Mouse (Mus musculus): Measurements from ENCODE around the gene Cmip. TPM values are rescaled to one million over a fixed set of nuclear protein-coding genes. Genes with fewer than 3 reads are reported as not detected.

Gene Cmip
- polyA plus RNA-seq, 1 experiment, result 17.3 TPM

DNA sequence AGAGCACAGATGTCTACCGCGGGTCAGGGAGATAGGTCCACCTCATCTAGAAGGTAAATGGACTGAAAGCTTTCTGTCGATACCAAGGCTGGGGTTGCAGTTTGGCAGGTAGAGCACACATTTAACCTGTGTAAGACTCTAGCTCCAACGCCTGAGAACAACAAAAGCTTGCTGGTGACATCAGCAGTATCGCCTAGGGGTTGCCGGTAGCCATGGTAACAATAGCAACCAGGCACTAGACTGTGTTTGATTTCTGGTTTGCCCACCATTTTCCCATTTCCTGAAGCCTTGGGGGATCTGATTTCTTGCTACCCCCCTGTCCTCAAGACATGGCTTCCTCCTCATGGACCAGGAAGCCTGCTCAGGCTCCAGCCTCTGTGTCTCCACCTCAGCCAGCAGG lies 197.1 kb downstream of the Cmip start:
- Histone ChIP-seq H3K79me2 (ENCODE audit: control insufficient read depth, insufficient read depth) (no peaks in the 10 kb centered on the region), H3ac (ENCODE audit: control insufficient read depth, insufficient read length, low read depth) (no peak overlapping the region), H3K4me3 (ENCODE audit: insufficient read depth, poor library complexity, severe bottlenecking) (no peak overlapping the region), H3K36me3 (ENCODE audit: control insufficient read depth, insufficient read depth) (peaks cover 29% of the 10 kb centered on the region), H3K27me3 (ENCODE audit: control insufficient read depth, insufficient read depth, insufficient read length) (no peaks in the 10 kb centered on the region), H3K79me3 (ENCODE audit: low read depth) (no peaks in the 10 kb centered on the region)
- no peak for TF ChIP-seq FOSL1 (IDR thresholded peaks at IDR 0.05; ENCODE audit: insufficient read depth, low read length, poor library complexity, severe bottlenecking)
- no peak for TF ChIP-seq CTCF (IDR thresholded peaks at IDR 0.05; ENCODE audit: control insufficient read depth, insufficient read depth, insufficient read length)
- TF ChIP-seq MAX (IDR thresholded peaks at IDR 0.05), result no peak
- no peak for TF ChIP-seq USF1 (IDR thresholded peaks at IDR 0.05; ENCODE audit: low read depth)
- TF ChIP-seq MYOD1 (IDR thresholded peaks at IDR 0.05; ENCODE audit: control insufficient read depth, insufficient read length, low read depth), result no peak
- TF ChIP-seq CEBPB (IDR thresholded peaks at IDR 0.05; ENCODE audit: low read depth), result no peak
- no peak for TF ChIP-seq MYOG (IDR thresholded peaks at IDR 0.05; ENCODE audit: control insufficient read depth, extremely low read depth, insufficient read length)

DNA sequence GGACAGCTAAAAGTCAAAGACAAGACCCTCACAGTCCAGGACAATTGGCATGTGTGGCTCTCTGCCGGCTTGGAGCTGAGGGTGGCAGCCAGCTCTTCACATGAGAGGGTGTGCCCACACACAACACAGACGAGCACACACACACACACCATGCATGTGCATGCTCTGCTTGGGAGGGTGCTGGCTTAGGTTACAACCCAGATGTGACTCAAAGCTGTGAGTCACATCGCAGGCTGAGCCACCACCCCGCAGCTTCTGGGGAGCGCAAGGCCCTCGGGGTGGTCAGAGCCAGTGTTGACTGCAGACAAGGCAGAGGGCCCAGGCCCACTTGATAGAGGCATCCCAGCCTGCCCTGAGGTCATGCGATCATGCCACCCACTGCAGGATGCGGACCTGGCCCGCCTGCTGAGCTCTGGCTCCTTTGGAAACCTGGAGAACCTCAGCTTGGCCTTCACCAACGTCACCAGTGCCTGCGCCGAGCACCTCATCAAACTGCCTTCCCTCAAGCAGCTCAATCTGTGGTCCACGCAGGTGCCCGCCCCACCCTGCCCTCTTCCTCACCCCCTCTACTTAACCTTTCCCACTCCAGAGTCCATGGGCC lies 197.8 kb downstream of the Cmip start:
- no peak overlapping the region for H3ac ChIP-seq (ENCODE audit: control insufficient read depth, insufficient read length, low read depth)
- no peaks in the 10 kb centered on the region for H3K79me3 ChIP-seq (ENCODE audit: low read depth)
- peaks cover 26% of the 10 kb centered on the region for H3K36me3 ChIP-seq (ENCODE audit: control insufficient read depth, insufficient read depth)
- no peaks in the 10 kb centered on the region for H3K79me2 ChIP-seq (ENCODE audit: control insufficient read depth, insufficient read depth)
- no peak overlapping the region for H3K4me3 ChIP-seq (ENCODE audit: insufficient read depth, poor library complexity, severe bottlenecking)
- peak; percentile 69 for TF ChIP-seq FOSL1 (IDR thresholded peaks at IDR 0.05; ENCODE audit: insufficient read depth, low read length, poor library complexity, severe bottlenecking)
- no peak for TF ChIP-seq CEBPB (IDR thresholded peaks at IDR 0.05; ENCODE audit: low read depth)
- no peak for TF ChIP-seq CTCF (IDR thresholded peaks at IDR 0.05; ENCODE audit: control insufficient read depth, insufficient read depth, insufficient read length)
- TF ChIP-seq MYOD1 (IDR thresholded peaks at IDR 0.05; ENCODE audit: control insufficient read depth, insufficient read length, low read depth), result peak; percentile 14
- no peak for TF ChIP-seq MYOG (IDR thresholded peaks at IDR 0.05; ENCODE audit: control insufficient read depth, extremely low read depth, insufficient read length)
- peak; percentile 78 for TF ChIP-seq MAX (IDR thresholded peaks at IDR 0.05)
- no peak for TF ChIP-seq USF1 (IDR thresholded peaks at IDR 0.05; ENCODE audit: low read depth)
- no peaks in the 10 kb centered on the region for H3K27me3 ChIP-seq (ENCODE audit: control insufficient read depth, insufficient read depth, insufficient read length)

DNA sequence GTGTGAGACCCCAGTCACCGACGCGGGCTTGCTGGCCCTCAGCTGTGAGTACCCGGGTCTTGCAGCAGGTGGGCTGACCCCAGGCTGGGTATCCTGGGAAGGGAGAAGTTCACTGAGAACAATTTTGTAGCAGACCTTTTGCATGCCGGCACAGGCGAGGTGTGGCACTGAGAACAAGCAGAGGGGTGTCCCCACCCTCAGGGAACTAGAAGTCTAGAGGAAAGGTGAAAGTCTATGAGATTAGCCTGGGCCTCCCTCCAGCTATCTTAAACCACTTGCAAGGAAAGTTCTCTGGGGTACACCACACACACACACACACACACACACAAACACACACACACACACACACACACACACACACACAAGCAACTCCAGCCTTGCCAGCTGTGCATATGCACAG lies 198.8 kb downstream of the Cmip start:
- Histone ChIP-seq H3K79me3 (ENCODE audit: low read depth) (no peaks in the 10 kb centered on the region), H3K79me2 (ENCODE audit: control insufficient read depth, insufficient read depth) (no peaks in the 10 kb centered on the region), H3K36me3 (ENCODE audit: control insufficient read depth, insufficient read depth) (peaks cover 20% of the 10 kb centered on the region), H3K4me3 (ENCODE audit: insufficient read depth, poor library complexity, severe bottlenecking) (no peak overlapping the region), H3K27me3 (ENCODE audit: control insufficient read depth, insufficient read depth, insufficient read length) (no peaks in the 10 kb centered on the region), H3ac (ENCODE audit: control insufficient read depth, insufficient read length, low read depth) (no peak overlapping the region)
- no peak for TF ChIP-seq FOSL1 (IDR thresholded peaks at IDR 0.05; ENCODE audit: insufficient read depth, low read length, poor library complexity, severe bottlenecking)
- no peak for TF ChIP-seq MYOD1 (IDR thresholded peaks at IDR 0.05; ENCODE audit: control insufficient read depth, insufficient read length, low read depth)
- no peak for TF ChIP-seq MYOG (IDR thresholded peaks at IDR 0.05; ENCODE audit: control insufficient read depth, extremely low read depth, insufficient read length)
- no peak for TF ChIP-seq CTCF (IDR thresholded peaks at IDR 0.05; ENCODE audit: control insufficient read depth, insufficient read depth, insufficient read length)
- no peak for TF ChIP-seq CEBPB (IDR thresholded peaks at IDR 0.05; ENCODE audit: low read depth)
- TF ChIP-seq USF1 (IDR thresholded peaks at IDR 0.05; ENCODE audit: low read depth), result no peak
- no peak for TF ChIP-seq MAX (IDR thresholded peaks at IDR 0.05)

DNA sequence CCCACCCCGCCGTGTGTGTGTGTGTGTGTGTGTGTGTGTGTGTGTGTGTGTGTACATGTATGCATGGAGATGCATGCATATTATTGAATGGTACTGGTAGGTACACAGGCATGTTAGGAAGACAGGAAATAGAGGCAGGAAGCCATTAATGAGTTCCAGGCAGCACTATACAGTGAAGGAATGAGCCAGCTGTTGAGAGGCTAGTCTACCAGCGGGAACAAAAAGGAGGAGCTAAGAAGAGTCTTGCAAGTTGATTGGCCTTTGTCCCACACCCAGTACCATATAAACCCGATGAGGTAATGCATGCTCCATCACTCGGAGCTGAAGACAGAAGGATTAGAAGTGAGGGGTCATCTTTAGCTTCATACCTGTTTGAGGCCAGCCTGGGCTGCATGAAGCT lies 201.6 kb downstream of the Cmip start:
- TF ChIP-seq MYOG (IDR thresholded peaks at IDR 0.05; ENCODE audit: control insufficient read depth, extremely low read depth, insufficient read length) (no peak), USF1 (IDR thresholded peaks at IDR 0.05; ENCODE audit: low read depth) (no peak), MAX (IDR thresholded peaks at IDR 0.05) (no peak), CTCF (IDR thresholded peaks at IDR 0.05; ENCODE audit: control insufficient read depth, insufficient read depth, insufficient read length) (no peak), FOSL1 (IDR thresholded peaks at IDR 0.05; ENCODE audit: insufficient read depth, low read length, poor library complexity, severe bottlenecking) (no peak), CEBPB (IDR thresholded peaks at IDR 0.05; ENCODE audit: low read depth) (no peak), MYOD1 (IDR thresholded peaks at IDR 0.05; ENCODE audit: control insufficient read depth, insufficient read length, low read depth) (no peak)
- H3K36me3 ChIP-seq (ENCODE audit: control insufficient read depth, insufficient read depth), result peaks cover 15% of the 10 kb centered on the region

DNA sequence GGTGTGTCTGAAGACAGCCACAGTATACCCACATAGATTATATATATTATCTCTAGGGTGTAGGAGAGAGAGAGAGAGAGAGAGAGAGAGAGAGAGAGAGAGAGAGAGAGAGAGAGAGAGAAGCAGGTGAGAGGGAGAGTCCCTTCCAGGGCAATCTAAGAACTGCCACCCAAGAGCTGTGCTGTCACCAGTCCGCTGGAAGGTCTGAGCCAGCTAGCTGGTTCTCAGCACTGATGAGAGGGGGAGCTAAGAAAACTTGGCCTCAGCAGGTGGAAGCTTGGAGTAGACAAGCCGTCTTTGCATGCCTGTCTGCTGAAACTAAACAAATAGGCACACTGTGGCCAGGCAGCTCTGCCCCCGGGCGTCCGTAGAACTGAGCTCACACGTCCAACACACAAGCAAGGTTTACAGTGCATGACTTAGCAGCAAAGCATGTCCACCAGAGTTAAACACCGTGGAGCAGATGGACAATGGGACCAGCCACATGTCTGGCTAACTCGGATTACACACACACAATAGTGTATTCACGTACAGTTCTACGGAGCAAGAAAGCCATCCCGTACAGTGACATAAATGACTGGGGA lies 205.9 kb downstream of the Cmip start:
- H3K4me3 ChIP-seq (ENCODE audit: insufficient read depth, poor library complexity, severe bottlenecking), result no peak overlapping the region
- H3K79me3 ChIP-seq (ENCODE audit: low read depth), result no peaks in the 10 kb centered on the region
- TF ChIP-seq MYOG (IDR thresholded peaks at IDR 0.05; ENCODE audit: control insufficient read depth, extremely low read depth, insufficient read length), result no peak
- no peak for TF ChIP-seq USF1 (IDR thresholded peaks at IDR 0.05; ENCODE audit: low read depth)
- TF ChIP-seq MAX (IDR thresholded peaks at IDR 0.05), result no peak
- TF ChIP-seq FOSL1 (IDR thresholded peaks at IDR 0.05; ENCODE audit: insufficient read depth, low read length, poor library complexity, severe bottlenecking), result no peak
- no peak for TF ChIP-seq MYOD1 (IDR thresholded peaks at IDR 0.05; ENCODE audit: control insufficient read depth, insufficient read length, low read depth)
- TF ChIP-seq CEBPB (IDR thresholded peaks at IDR 0.05; ENCODE audit: low read depth), result no peak
- TF ChIP-seq CTCF (IDR thresholded peaks at IDR 0.05; ENCODE audit: control insufficient read depth, insufficient read depth, insufficient read length), result no peak
- no peak overlapping the region for H3ac ChIP-seq (ENCODE audit: control insufficient read depth, insufficient read length, low read depth)
- H3K79me2 ChIP-seq (ENCODE audit: control insufficient read depth, insufficient read depth), result no peaks in the 10 kb centered on the region
- H3K27me3 ChIP-seq (ENCODE audit: control insufficient read depth, insufficient read depth, insufficient read length), result no peaks in the 10 kb centered on the region
- H3K36me3 ChIP-seq (ENCODE audit: control insufficient read depth, insufficient read depth), result peaks cover 6% of the 10 kb centered on the region

More for the DNA sequence above, 201.6 kb downstream of the Cmip start:
- Histone ChIP-seq H3K79me3 (ENCODE audit: low read depth) (no peaks in the 10 kb centered on the region), H3K4me3 (ENCODE audit: insufficient read depth, poor library complexity, severe bottlenecking) (no peak overlapping the region), H3K27me3 (ENCODE audit: control insufficient read depth, insufficient read depth, insufficient read length) (no peaks in the 10 kb centered on the region), H3K79me2 (ENCODE audit: control insufficient read depth, insufficient read depth) (no peaks in the 10 kb centered on the region), H3ac (ENCODE audit: control insufficient read depth, insufficient read length, low read depth) (no peak overlapping the region)

Measured in C2C12 (cell line).